Mouse (Mus musculus): ENCODE measurements at regions not wholly inside any gene's neighbourhood (a gene's known extent, or its start where the extent isn't known, plus 50 kb on each side); places are given as distances from the start of the nearest gene placed in this dataset.

GRCm38 (mm10) chr3:35341840-35342239, 412.1 kb upstream of the Atp11b start:
- TF ChIP-seq CTCF (IDR thresholded peaks at IDR 0.05; ENCODE audit: low read depth, low read length) (no peak), POLR2A (IDR thresholded peaks at IDR 0.05; ENCODE audit: insufficient read depth, low read length) (no peak)
